Mouse (Mus musculus): ENCODE data around the gene Olfr1055.
"Not testable (repeated sequence)": the region's sequence is repeated elsewhere in the genome, so short reads cannot be mapped to it uniquely, and the experiment has no call there.

DNA sequence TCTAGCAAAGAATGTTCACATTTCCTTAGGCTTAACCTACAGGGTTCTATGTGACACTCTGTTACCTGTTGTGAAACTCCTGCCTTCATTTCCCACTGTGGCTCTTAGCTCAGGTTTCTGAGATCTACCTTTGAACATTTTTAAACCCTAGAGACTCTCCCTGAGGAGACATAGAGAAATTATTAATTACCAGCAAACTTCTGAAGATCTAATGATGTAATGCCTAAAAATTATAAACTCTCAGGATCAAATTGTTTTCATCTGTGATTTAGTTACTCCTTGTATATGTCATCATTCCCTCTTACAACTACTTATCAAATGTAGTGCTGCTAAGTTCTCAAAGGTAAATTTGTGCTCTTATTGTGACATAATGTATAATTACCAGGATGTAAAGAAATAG, 38.4 kb upstream of the Olfr1055 start, which contains the start of gene Olfr1058:
- TF ChIP-seq POLR2A (IDR thresholded peaks at IDR 0.05; ENCODE audit: borderline replicate concordance, extremely low read depth, low read depth, low read length); CTCF (IDR thresholded peaks at IDR 0.05; ENCODE audit: insufficient read depth, low read length): not testable (repeated sequence)

Measured in lung, adult 2 months (tissue).